Mouse (Mus musculus): ENCODE data around the gene Tufm. TPM values are rescaled to one million over a fixed set of nuclear protein-coding genes. Genes with fewer than 3 reads are reported as not detected.

Tufm gene
- polyA plus RNA-seq, 1 experiment: 76.6 TPM

- no peak for DNase-seq (ENCODE audit: low spot score)
Observed at GRCm38 (mm10) chr7:126499416-126499815, 12.3 kb downstream of the Tufm start.

DNA sequence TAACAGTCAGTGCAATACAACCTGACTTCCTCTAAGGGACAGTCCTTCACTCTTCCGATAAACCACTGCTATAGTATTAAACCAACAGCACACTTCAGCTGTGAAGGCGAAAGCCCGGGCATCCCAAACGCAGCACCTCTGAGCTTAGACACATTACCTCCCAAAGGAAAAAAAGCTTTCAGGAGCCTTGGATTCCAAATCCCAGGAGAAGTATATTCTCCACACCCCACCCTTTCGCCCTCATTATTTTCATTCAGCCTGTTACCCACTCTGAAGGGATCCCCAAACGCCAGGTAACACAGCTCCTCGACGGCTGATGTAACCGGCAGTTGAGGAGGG is 14.5 kb downstream of the Tufm start:
- no peak for DNase-seq (ENCODE audit: low spot score)

GRCm38 (mm10) chr7:126502023-126502741 is 15.0 kb downstream of the Tufm start:
- DNase-seq (ENCODE audit: low spot score): peak; percentile 79

- no peak for DNase-seq (ENCODE audit: low spot score)
Observed at GRCm38 (mm10) chr7:126502751-126503150, 15.6 kb downstream of the Tufm start.

- DNase-seq (ENCODE audit: low spot score): peak; percentile 95
Observed at GRCm38 (mm10) chr7:126503273-126503878, 16.2 kb downstream of the Tufm start, which contains the start of gene Atxn2l. Atxn2l (minus strand) TSS chr7:126503437.

GRCm38 (mm10) chr7:126504913-126505312 is 17.8 kb downstream of the Tufm start:
- DNase-seq (ENCODE audit: low spot score): no peak

- DNase-seq (ENCODE audit: low spot score): no peak
Observed at GRCm38 (mm10) chr7:126507126-126507778, 20.1 kb downstream of the Tufm start.

- no peak for DNase-seq (ENCODE audit: low spot score)
Observed at GRCm38 (mm10) chr7:126511287-126511686, 24.1 kb downstream of the Tufm start.

GRCm38 (mm10) chr7:126518261-126518941 is 31.2 kb downstream of the Tufm start:
- DNase-seq (ENCODE audit: low spot score): no peak

GRCm38 (mm10) chr7:126519513-126519912 is 32.4 kb downstream of the Tufm start:
- DNase-seq (ENCODE audit: low spot score): no peak

- no peak for DNase-seq (ENCODE audit: low spot score)
Observed at GRCm38 (mm10) chr7:126523316-126523715, 36.2 kb downstream of the Tufm start.

GRCm38 (mm10) chr7:126528166-126528577 is 41.0 kb downstream of the Tufm start:
- DNase-seq (ENCODE audit: low spot score): no peak

DNA sequence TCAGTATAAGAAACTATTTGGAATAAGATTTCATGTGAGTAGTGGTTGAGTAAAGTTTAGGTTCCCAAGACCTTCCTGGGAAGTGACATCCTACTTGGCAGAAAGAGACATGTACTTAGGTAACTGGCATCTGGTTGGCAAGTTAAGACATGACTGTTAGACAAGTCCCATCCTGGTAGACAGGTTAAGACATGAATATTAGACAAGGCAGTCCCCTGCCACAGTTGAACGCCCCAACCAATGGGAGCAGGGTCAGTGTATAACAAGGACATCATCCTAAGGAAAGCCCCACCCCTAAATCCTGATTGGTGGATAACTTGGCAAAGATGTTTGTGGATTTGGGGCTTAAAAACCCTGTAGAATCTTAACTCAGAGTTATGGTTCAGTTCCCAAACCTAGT is 46.3 kb downstream of the Tufm start:
- no peak for DNase-seq (ENCODE audit: low spot score)

DNA sequence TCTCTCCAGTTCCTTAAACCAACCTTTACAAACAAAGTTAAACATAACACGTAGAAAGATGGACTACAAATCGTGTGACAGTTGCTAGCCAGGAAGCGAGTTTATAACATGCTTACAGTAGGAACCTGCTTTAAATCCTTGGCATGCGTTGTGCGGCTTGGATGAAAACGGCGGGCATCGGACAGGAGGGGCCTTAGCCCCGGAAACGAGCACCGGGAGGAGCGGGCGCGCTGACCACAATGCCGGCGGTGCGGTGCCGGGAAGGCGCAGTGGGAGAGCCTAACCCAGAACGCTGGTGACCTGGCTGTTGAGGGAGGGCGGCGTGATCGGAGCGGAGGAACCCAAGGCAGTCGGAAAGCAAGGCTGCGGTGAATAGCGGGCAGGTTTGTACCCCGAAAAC is 48.6 kb downstream of the Tufm start:
- DNase-seq (ENCODE audit: low spot score): no peak

DNA sequence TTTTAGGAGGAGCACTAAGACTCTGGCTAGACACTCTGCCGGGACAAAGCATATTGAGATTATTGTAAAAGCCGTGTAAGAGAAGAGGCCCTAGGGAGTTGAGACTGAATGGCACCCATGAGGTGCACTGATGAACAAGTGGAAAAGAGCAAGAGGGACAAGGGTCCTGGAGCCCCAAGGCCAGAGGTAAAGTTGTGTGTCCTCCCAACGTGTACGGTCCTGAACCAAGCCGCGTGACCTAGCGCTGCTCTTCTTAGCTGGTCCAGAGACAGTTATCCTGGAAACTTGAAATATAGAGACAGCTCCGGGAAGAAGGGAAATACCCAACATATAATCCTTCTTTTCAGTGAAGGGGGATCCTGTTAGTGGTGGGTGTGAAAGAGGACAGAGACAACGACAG is 49.3 kb downstream of the Tufm start:
- no peak for DNase-seq (ENCODE audit: low spot score)

GRCm38 (mm10) chr7:126537820-126538585 is 50.8 kb downstream of the Tufm start:
- no peak for DNase-seq (ENCODE audit: low spot score)

Other genes with a start within 250 kb of the Tufm start
- 2.7 and 3.7 TPM in 2 replicates for gene Sbk1, start 214.7 kb upstream of the Tufm start, polyA plus RNA-seq (2012; rRNA removed)
- 2.0 and 2.3 TPM in 2 replicates for gene Lat, start 117.8 kb upstream of the Tufm start, polyA plus RNA-seq (2012; rRNA removed)
- 72.8 and 82.9 TPM in 2 replicates for gene Spns1, start 109.9 kb upstream of the Tufm start, polyA plus RNA-seq (2012; rRNA removed)
- 6.3 and 7.9 TPM in 2 replicates for gene Nfatc2ip, start 90.6 kb upstream of the Tufm start, polyA plus RNA-seq (2012; rRNA removed)
- gene Cd19, start 72.5 kb upstream of the Tufm start, polyA plus RNA-seq (2012; rRNA removed): 0.25 and 0.28 TPM in 2 replicates
- gene Rabep2, start 58.6 kb upstream of the Tufm start, polyA plus RNA-seq (2012; rRNA removed): 34.8 and 47.5 TPM in 2 replicates
- 0.22 and 0.57 TPM in 2 replicates for gene Atp2a1, start 24.3 kb upstream of the Tufm start, polyA plus RNA-seq (2012; rRNA removed)
- 49.2 and 52.0 TPM in 2 replicates for gene Sh2b1, start 11.9 kb upstream of the Tufm start, polyA plus RNA-seq (2012; rRNA removed)
- 59.3 and 76.0 TPM in 2 replicates for gene Atxn2l, start 16.1 kb downstream of the Tufm start, polyA plus RNA-seq (2012; rRNA removed)
- gene Eif3c, start 79.0 kb downstream of the Tufm start, polyA plus RNA-seq (2012; rRNA removed): 85.5 and 109 TPM in 2 replicates
- gene Apobr, start 97.6 kb downstream of the Tufm start, polyA plus RNA-seq (2012; rRNA removed): 2.1 and 3.0 TPM in 2 replicates
- 48.1 and 53.3 TPM in 2 replicates for gene Cln3, start 98.5 kb downstream of the Tufm start, polyA plus RNA-seq (2012; rRNA removed)
- gene Il27, start 107.6 kb downstream of the Tufm start, polyA plus RNA-seq (2012; rRNA removed): 0.18 and 0.22 TPM in 2 replicates
- gene Nupr1, start 143.5 kb downstream of the Tufm start, polyA plus RNA-seq (2012; rRNA removed): 67.1 and 82.3 TPM in 2 replicates
- gene Sgf29, start 161.9 kb downstream of the Tufm start, polyA plus RNA-seq (2012; rRNA removed): 24.5 and 27.7 TPM in 2 replicates
- 28.5 and 29.2 TPM in 2 replicates for gene Sult1a1, start 189.1 kb downstream of the Tufm start, polyA plus RNA-seq (2012; rRNA removed)
- 32.6 and 37.6 TPM in 2 replicates for gene Bola2, start 208.0 kb downstream of the Tufm start, polyA plus RNA-seq (2012; rRNA removed)
- 19.3 and 22.5 TPM in 2 replicates for gene Slx1b, start 208.4 kb downstream of the Tufm start, polyA plus RNA-seq (2012; rRNA removed)
- gene Coro1a, start 220.4 kb downstream of the Tufm start, polyA plus RNA-seq (2012; rRNA removed): 34.8 and 39.4 TPM in 2 replicates

Data from urinary bladder, adult 2 months (tissue).